Mouse (Mus musculus): Measurements from ENCODE around the gene Whamm.

Gene Whamm

DNA sequence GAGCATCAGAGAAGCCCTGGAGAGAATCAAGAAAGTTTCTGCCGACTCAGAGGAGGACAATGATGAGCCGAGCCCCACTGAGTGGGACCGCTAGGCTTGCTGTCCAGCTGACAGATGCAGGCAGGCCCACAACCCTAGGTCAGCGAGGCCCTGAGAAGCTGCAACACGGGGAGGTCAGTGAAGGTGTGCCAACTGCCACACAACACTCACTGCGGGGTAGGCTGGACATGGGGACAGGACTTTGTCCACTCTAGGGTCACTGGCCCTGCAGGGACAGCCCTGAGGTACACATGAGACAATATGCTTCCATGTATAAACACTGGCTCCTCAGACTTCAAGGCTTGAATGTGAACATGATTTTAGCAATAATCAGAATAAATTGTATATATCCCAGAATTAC, 25.0 kb downstream of the Whamm start:
- CTCF ChIA-PET: interaction anchor here (0.6 kb wide), 1 partner anchor 14 kb away, joined by 6 read pairs; no protein-coding TSS in a partner anchor

DNA sequence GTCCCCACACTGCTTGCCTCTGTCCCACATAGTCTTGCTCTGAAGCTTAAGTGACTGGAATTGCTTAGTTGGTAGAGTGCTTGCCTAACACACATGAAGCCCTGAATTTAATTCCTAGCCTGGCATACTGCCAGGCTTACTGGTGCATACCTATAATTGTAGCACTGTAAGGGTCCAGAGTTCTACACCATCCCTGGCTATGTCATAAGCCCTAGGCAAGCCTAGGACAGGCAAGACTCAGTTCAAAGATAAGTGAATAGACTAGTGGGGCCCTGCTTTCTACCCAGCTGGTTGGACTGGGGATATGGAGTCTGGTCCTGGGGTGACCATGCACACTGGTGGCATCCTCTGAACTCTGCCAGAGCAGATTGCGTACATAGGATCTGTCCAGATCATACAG, 26.6 kb downstream of the Whamm start:
- CTCF ChIA-PET: no interaction called here

GRCm38 (mm10) chr7:81599379-81600280, 28.6 kb downstream of the Whamm start:
- CTCF ChIA-PET: no interaction called here

DNA sequence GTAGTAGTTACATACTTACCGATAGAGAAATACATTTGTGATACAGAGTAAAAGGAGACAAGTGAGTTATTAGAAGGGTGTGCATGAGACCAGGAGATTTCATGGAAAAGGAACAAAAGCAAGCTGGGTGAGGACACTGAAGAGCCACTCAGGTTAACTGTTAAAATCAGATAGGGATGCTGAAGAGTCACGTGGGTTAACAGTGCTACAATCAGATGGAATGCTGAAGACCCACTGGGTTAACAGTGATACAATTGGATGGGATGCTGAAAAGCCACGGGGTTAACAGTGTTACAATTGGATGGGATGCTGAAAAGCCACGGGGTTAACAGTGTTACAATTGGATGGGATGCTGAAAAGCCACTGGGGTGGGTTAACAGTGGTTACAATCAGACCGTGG, 33.9 kb downstream of the Whamm start:
- CTCF ChIA-PET: no interaction called here

DNA sequence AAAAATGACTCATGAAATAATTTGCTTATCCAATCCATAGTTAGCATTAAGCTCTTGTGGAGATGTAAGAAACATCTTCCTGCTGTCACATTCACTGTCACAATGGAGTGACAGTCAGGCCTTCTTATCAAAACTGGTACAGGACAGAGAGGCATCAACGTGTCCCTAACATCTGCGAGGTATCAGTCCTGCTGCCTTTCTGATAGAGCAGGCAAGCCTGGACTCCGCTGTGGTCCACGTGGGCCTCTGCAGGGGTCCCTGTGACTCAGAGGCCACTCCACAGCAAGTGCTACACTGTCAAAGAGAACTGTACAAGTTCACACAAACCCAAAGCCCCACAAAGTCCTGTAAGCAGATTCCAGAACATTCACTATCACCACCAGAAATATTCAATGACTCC, 34.4 kb downstream of the Whamm start:
- CTCF ChIA-PET: no interaction called here

GRCm38 (mm10) chr7:81606452-81606851, 35.4 kb downstream of the Whamm start:
- CTCF ChIA-PET: no interaction called here

DNA sequence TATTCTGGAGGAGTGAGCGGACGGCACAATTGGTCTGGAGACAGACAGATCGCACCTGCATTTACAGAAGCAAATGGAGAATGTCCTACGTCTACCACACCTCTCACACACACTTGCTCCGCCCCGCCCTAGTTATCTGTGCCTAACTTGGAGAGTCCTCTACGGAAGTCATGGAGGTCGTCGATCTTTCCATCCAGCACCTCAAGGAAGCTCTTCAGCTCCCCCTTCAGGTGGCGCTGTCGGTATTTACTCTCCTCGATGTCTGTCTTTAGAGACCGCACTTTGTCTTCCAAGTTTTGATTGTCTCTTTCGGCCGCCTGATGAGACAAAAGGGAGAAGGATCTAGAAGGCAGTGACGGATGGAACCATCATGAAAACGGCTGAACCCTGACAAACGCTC, 39.1 kb downstream of the Whamm start:
- CTCF ChIA-PET: no interaction called here

GRCm38 (mm10) chr7:81612856-81613635, 42.0 kb downstream of the Whamm start:
- CTCF ChIA-PET: no interaction called here

- CTCF ChIA-PET: interaction anchor here (0.6 kb wide), 1 partner anchor 215 kb away, joined by 4 read pairs; no protein-coding TSS in a partner anchor
Observed at GRCm38 (mm10) chr7:81615031-81615430, 44.0 kb downstream of the Whamm start.

DNA sequence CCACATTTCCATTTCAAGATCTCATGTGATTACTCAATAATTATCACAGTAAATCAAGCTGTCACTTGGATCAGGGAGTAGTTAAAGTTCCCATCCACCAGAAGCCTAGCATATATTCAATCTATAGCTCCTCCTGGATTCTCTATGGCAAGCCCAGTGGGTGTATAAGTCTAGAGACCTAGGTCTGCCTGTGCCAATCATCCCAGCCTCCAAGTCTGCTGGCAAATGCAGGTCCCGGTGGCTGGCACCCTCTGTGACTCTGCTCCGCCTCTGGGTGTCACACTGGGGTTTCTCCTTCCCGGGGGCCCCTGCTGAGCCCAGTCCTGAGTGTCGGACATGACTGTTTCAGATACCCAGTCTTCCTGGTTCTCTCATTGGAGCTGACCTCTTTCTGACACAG, 51.7 kb downstream of the Whamm start:
- CTCF ChIA-PET: no interaction called here

GRCm38 (mm10) chr7:81623767-81624166, 52.7 kb downstream of the Whamm start:
- CTCF ChIA-PET: no interaction called here

DNA sequence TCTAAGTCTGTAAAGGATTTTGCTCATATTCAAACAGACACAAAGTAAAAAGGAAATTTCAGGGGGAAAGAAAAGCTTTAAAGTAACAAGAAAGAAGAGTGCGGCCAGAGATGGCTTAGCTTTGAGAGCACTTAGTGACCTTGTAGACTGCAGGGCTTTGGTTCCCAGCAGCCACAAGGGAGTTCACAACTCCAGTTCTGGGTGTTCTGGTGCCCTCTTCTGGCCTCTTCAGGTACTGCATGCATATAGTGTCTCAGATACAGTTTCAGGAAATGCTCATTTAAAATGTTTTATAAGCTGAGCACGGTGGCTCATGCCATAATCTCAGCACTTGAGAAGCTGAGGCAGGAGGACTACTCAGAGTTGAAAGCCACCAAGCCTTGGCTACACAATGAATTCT, 55.4 kb downstream of the Whamm start:
- CTCF ChIA-PET: no interaction called here

DNA sequence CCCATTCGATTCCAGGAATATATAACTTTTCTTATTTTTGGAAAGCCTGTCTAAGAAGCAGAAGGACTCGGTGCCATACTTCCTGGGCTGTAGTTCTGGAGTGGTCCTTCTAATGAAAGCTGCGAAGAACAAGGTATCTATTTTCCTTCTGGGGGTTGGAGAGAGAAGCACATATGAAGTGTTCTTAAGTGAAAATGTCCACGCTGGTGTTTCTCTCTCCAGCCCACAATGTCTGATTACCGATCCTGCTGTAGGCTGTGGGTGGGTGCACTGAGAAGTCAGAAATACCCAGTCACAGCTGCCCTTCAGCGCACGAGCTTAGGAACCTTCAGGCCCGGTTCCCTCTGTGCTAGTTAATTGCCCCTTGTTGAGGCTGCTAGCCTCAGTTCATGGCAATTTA, 60.2 kb downstream of the Whamm start:
- CTCF ChIA-PET: no interaction called here

DNA sequence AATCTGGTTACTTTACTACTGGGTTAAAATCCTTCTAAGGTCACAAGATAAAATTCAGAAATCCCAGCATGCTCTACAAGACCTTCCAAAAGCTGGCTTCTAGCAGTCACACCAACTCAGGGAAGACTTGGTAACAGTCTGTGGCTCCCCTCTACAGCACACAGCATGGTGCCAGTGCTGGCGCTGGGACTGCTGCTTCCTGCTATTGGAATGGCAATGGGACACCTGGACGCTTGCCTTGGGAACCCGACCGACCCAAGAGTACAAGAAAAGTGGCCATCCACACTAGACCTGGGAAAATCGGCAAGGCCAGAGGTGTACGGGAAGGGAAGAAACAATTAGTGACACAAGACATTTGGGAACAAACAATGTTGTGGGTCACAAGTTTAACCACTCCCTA, 61.5 kb downstream of the Whamm start:
- CTCF ChIA-PET: no interaction called here

DNA sequence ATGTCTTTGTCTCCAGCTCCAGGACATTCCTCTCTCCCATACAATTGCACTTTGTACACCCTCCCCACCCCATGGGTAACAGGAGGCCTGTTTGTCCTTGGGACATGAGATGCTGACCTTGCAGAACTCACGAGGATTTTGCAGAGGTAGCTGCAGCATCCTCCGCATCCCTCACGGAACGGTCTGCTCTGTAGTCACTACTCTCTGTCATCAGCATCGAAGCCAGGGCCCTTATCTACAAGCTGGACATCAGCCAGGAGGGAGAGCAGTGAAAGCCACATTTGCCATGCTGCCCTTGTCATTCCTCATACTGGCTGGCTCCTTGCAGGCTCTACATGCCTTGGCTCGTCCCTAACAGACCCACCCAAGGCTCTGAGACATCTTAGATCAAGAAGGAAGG, 70.0 kb downstream of the Whamm start:
- CTCF ChIA-PET: no interaction called here

- CTCF ChIA-PET: no interaction called here
Observed at GRCm38 (mm10) chr7:81644551-81645235, 73.6 kb downstream of the Whamm start.

Measured in spleen, embryonic (tissue).